Mouse (Mus musculus) thymus, postnatal 4 days (tissue): ENCODE data around the gene Hsd17b3.
A peak's percentile ranks its signal among the peaks of the same experiment; 100 is the strongest.

Experiments
- DNase-seq: peaks from one replicate; pipeline ENCODE4 v3.0.0; 2021

The Hsd17b3 gene

DNA sequence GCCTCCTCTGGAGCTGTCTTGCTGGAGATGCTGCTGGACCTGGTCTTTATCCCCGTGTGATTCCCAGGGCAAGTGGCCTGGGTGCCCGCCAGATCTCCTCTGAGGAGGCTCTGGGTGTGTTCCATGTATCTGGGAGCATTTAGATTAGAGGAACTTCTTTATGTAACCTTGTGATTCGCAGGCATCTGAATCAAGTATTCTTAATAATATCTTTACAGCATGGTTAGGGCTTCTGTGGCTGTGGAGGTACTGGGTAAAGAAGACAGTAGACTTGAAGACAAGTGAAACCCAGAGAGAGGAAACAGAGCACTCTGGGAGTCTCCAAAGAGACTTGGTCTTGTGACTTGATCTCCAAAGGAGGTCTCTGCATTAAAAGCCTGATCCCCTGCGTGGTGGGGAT is at the start of gene Hsd17b3:
Gene Hsd17b3 (minus strand): TSS at position 101 of the 400 bp plus-strand sequence.
- no peak for DNase-seq

DNA sequence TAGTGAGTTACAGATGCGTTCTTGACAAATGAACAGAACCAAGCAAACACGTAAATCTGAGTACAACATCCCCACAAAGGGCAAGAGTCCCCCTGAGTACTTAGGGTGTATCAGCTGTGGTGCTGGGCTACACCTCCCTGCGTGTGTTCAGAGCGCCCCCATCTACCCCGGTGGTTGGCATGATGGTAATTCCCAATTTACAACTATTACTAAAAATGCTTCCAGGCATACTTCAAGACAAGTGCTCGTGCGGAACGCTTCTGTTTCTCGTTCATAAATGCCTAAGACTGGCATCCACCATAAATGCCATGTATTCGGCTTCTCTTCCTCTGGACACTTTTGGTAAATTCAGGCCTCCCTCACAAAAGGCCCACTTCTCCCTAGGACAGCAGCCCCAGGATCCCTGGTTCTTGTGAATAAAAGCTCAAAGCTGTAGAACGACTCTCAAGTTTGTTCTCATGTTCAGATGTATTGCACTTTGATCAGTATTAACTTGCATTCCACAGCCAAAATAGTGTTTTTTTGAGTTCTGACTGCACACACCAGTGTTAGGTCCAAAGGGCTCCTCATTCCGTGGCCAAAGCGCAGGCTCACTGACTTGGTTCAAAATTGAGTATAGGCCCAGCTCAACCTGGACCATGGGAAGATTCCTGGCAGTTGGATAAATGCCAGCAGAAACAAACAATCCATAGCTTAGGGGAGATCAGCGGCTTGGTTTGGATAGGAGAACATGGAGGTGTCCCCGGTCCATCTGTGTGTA is 40.8 kb upstream of the Hsd17b3 start:
- DNase-seq: peak; percentile 70

DNA sequence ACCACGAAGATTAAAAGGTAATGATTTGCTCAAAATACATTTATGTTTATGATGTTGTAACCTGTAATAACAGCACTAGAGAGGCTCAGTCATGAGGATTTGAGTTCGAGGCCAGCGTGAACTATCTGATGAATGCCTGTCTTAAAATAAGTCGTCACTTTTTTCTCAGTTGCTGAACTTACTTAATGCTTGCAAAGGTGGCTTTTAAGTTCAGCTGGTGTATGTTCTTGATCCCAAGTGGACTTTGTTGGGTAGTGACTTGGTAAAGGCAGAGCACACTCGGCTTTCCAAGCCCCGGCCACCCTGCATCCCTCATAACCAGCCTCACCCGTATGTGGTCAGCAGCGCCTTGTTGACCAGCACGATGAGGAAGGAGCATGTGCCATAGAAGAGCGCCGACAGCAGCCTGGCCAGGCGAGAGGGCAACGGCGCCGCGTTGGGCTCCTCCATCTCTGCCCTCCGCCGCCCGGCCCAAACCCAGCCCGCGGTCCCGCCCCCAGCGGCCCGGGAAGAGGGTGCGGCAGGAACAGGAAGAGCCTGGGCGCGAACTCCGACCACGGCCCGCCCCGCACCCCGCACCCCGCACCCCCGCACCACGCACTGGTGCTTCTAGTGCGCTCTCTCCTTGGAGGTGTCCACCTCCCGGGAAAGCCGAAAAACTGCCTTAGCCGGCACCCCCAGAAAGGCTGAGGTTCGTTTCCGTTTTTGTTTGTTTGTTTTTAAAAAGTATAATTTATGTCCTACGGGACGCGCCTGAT is 40.0 kb upstream of the Hsd17b3 start, which contains the start of gene Slc35d2:
Gene Slc35d2 (minus strand): TSS at position 511 of the 758 bp plus-strand sequence.
- DNase-seq: peak; percentile 78

DNA sequence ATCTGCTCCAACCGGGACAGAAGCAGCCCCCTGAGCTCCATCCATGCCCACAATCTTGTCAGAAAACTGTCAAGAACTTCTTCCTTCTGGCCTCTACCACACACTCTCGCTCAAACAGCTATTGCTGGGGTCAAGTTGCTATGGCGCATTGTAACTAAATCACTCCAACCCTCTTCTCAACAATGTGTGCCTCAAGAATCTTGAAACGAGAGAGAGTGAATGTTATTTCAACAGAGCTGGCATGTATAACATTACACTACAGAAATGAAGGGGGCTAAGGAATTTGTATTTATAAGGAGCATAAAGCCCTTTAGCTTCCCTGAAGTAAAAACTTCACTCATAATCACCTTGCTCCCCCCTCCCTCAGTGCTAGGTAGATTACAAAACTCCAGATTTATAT is 37.3 kb upstream of the Hsd17b3 start:
- no peak for DNase-seq

DNA sequence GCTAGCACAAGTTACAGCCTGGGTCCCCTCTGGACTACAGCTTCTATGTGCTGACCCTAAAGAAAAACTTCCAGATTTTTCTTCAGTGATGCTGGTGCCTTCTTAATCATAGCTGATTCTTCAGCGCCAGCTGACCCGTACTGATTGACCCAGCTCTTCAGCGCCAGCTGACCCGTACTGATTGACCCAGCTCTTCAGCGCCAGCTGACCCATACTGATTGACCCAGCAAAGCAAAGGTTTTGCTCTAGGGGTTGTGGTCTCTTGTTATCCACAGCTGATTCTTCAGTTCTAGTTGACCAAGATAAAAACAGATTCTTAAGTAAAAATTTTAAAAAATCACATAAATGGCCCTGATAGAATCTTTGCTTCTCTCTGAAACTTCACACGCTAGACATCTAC is 35.9 kb upstream of the Hsd17b3 start:
- no peak for DNase-seq

DNA sequence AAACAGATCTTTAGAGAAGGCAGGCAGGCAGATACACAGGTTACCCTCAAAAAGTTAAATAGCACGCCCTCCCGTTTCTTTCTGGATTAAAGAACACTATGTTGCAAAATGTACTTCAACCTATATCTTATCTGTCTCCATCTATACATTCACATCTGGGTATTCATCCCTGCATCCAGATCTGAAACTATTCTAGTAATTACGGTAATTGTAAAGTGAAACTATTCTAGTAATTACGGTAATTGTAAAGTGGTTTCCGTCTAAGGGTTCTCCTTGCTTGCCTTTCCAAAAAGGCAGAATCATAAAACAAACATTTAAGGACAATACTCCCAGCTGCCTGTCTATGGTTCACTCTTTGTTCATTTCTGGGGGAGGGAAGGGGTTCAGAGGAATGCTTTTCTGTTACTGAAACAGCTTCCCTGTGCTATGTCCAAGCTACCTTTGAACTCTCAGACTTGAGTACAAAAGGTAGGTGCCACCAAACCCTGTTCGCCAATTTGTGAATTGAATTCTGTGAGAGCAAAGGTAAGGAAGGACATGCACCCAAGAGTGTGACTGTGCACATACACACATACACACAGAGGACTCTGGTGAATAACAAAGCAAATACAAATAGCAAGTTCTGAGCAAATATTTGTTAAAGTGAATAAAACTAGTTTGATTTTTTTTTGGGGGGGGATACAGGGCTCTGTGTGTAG is 34.6 kb upstream of the Hsd17b3 start:
- no peak for DNase-seq

DNA sequence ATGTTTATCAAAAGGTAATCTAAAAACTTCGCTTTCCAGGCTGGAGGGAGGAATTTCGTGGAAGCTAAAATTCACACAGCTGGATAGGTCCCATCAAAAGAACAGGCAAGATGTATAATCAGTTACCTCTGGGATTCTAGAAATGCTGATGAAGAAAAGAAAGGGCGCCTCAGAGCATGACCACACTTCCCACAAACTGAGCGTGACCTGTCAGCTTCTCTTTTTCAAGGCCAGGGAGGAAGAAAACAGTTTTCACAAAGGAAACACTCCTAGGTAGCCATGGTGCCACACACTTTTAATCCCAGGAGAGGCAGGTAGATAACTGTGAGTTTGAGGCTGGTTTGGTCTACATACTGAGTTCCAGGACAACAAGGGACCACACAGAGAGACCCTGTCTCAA is 31.7 kb upstream of the Hsd17b3 start:
- no peak for DNase-seq

DNA sequence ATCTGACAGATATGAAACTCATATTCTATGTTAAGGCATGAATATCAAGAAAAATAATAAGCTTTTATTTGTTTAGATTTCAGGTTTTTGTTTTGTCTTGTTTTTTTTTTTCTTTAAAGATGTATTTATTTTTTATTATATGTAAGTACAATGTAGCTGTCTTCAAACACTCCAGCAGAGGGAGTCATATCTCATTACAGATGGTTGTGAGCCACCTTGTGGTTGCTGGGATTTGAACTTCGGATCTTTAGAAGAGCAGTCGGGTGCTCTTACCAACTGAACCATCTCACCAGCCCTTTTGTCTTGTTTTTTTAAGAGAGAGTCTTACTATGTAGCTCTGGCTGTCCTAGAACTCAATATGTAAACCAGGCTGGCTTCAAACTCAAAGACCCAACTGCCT is 28.4 kb upstream of the Hsd17b3 start:
- DNase-seq: no peak

DNA sequence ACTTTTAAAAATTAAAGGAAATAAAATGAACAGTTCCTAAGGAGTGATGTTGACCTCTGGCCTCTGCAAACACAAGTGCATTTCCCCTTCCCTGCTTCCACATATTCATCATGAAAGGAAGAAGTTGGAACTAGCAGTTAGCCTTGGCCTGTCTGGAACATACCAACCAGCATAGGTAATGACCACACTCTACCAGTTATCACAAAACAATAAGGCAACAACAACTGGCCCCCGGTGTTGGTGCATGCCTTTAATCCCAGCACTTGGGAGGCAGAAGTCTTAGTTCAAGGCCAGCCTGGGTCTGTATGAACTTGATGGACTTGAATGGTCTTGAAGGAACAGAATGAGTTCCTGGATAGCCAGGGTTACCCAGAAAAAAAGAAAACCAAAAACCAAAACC is 21.4 kb upstream of the Hsd17b3 start:
- no peak for DNase-seq

DNA sequence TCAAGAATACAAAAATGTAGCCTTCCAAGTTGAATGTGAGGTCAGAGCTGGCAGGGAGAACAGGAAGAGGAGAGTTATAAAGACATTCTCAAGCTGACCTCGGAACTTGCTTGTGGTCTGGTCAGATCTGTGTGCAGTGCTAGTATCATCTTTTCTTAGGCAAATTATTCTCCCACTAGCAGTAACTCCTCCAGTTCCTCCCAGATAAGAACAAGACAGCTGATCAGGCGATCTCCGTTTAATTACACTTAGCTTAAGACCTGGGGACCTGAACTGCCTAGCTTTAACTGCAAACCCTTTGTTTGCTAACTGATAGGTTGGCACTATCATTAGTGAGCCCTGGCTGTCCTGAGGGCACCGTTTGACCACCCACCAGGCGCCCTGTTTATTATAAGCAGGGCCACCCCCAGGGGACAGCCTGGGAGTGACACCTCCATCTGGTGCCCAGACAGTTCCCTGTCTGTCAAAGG is 19.4 kb upstream of the Hsd17b3 start:
- DNase-seq: no peak

DNA sequence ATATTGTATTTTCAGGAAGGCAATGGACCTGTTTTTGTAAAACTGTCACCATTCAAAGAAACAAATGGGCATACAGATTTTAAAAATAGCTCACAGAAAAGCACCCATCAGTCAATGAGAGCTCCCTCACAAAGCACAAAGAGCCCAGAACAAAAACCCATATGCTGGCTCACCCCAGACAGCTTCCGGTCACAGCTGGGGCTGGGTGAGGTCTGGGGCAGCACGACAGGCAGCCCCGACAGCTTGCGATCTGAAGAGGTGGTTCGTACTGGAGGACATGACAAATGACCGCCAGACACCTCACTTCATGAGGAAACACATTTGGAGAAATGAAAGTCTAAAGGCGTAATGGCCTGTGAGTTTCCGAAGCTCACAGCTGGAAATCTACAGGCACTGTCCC is 18.5 kb upstream of the Hsd17b3 start:
- DNase-seq: no peak

DNA sequence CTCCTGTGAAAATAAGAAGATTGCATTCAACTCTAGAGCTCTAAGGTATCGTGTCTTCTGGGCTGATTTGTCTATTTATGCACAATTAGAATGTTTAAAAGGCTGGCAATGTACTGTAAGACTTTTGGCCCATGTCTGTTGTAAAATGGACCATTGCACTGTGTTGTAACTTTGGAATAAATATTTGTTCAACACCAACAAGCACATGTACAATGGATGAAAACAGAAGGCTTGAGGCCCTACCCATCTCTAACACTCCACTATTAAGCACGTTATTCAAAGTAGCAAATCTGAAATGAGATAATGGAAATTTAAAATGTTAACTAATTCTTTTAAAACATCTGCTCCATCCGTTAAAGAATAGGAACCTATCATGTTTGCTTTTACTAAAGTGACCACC is 18.1 kb upstream of the Hsd17b3 start:
- no peak for DNase-seq

DNA sequence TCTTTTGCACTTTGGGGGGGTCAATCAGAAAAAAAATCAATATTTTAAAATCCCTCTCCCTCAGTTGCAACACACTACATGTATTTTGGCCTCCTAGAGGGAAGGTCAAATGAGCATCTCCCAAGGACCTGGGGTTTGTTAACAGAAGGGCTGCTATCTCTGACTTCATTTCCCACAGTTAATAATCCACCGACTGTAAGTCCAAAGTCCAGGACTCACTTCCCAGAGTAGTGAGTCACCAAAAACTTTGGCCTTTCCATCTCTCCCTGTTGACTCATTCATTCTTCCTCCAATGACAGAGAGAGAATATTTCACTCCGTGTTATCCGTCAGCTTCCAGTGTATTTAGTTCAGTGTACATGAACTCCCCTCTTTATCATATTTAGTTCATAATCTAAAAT is 16.7 kb upstream of the Hsd17b3 start:
- no peak for DNase-seq

DNA sequence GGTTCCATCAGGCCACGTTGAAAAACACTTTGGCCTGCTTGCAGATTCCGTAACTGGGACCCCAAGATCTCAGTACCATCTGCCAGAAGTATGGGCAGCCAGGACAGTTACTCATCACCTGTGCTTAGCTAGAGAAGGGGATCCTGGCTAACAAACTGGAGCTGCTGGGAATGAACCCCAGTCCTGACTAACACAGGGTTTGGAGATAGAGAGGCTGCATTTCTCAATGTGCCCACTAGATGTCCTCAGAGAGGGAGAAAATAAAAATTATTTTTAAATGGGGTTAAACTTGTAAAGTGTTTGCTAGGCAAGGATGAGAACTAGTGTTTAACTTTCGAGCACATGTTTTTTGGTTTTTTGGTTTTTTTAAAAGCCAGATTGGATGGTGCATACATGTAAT is 11.2 kb upstream of the Hsd17b3 start:
- DNase-seq: peak; percentile 47

DNA sequence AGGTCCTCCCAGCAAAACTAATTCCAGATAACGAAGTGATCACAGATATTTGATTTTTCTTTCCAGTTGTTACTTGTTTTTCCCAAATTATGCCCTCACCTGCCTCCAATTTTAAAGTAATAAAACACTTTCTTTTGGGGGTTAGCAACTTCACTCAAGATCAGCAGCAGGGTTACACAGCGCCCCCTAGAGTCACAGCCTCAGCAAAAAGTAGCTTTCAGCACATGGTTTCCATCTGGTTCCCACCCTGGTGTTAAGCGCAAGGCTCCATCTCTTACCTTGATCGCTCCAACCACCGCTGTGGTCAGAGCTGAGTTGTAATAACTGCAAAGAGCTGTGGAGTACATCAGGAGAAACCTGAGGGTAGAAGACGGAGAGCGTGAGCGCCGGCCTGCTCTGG is 10.0 kb upstream of the Hsd17b3 start:
- peak; percentile 75 for DNase-seq

DNA sequence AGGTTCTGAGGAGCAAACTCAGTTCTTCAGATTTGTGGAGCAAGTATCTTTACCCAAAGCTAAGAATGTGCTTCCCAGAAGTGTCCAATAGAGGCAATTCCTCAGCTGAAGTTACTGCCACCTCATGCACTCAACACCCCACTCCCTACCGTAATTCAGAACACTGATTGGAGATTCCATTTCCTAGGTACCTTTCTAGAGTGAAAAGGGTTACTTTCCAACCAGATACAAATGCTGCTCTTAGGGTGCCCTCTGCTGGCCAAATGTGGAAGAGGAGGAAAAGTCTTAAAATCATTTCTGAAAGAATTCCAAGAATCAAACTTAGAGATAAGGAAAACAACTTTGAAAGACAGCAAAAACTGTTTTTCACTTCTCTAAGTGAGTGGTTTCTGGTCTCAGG is 4.3 kb upstream of the Hsd17b3 start:
- DNase-seq: peak; percentile 71

DNA sequence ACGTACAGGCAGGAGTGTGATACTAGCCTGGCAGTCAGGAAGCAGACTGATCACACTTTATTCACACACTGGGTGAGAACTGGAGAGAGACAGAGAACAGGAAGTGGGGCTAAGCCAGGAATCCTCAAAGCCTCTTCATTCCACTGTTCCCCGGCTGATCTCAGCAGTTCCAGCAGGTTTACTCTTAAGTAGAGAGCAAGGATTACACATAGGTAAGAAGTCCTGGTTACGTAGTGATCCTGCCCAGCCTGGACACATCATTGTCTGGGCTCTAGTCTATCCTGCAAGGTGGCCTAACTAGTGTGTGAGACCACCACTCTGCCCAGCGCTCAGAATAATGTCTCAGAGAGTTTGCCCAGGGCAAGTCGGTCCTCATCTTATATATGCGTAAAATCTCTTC is 3.7 kb upstream of the Hsd17b3 start:
- DNase-seq: no peak

DNA sequence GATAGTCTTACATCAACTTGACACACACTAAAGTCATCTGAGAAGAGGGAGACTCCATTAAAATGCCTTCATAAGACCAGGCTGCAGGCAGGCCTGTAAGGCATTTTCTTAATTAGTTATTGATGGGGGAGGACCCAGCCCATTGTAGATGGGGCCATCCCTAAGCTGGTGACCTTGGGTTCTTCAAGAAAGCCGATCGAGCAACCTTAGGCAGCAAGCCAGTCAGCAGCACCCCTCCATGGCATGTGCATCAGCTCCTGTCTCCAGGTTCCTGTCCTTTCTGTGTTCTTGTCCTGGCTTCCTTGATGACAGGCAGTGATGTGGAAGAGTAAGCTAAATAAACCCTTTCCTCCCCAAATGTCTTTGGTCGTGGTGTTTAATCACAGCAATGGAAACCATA is 3.1 kb upstream of the Hsd17b3 start:
- no peak for DNase-seq

DNA sequence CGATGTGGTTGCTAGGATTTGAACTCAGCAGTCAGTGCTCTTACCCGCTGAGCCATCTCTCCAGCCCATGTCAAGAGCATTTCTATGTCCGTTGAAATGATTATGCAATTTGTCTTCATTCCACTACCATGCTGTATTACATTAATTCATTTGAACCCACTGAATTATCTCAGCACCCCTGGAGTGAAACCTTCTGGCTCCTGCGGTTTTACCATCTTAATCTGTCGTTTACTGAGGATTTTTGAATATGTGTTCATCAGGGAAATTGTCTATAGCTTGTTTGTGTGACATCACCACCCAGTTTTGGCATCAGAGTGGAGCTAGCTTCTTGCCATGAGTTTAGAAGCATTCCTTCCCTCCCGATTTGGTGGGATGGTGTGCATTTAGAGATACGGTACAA is 2.0 kb upstream of the Hsd17b3 start:
- no peak for DNase-seq

DNA sequence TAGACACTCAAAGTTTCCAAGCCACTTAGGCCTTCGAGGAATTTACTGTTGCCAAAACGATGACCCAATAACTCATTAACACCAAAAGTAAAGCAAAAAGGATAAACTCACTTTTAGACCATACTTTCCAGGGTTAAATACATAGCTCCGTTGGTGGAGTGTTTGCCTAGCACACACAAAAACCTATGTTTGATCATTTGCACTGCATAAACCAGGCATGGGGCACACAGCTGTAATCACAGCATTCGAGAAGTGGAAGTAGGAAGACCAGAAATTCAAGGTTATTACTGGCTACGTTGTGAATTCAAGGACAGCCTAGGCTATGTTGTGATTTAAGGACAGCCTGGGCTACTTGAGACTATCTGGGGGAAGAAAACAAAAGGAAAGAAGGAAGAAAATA is 1.2 kb upstream of the Hsd17b3 start:
- DNase-seq: no peak

DNA sequence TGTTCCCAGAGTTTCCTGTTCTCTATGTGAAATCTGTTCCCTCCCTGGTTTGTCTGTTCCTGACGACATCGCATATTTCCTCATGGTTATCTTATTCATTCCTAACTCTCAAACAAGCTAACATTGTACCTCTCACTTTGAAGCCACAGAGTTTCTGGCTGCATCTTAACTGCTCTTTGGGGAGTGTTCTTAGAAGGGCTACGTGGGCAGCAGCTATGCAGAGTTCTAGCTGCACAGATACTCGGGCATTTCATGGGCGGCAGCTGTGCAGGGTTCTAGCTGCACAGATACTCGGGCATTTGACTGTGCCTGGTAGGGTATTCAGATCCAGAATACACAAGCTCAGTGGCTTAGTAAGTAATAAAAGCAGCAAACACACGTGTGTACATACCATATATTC is 973 bp downstream of the Hsd17b3 start:
- DNase-seq: no peak

DNA sequence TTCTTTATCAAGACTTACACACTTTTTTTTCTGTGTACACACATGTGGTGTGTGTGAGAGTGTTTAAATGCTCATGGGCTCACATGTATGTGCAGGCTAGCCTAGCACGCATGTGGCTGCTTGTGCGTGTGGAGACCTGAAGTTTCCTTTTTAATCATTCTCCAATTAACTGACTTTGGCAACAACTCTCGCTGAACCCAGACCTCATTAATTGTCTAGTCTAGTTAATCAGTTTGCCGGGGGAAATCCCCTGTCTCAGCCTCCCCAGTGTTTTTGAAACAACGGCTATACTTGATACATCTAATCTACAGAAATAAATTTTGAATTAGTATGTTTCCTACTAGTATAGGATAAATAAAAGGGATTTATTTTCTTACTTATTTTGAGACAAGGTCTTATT is 3.0 kb downstream of the Hsd17b3 start:
- DNase-seq: no peak

DNA sequence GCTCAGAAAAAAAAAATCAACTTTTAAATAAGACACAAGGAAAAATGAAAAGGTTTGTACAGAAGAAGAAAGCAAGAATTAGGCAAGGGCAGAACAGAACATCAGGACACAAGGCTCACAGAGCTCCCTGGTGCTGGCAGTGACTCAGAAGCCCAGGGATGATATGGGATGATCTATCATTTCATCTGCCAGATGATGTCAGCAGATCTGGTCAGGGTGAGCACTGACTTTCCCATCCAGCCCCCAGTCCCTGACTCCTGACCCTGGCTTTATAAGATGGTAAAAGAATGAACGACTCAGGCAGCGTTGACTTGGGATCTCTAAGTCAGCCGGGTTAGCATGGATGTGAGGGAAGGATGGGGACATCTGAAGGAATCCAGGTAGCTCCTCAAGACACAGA is 5.7 kb downstream of the Hsd17b3 start:
- no peak for DNase-seq
